Mouse (Mus musculus) cerebral cortex, adult 2 months (tissue): ENCODE measurements around the gene Zfp341.

ENCODE experiments used
- WGBS: fragments of 180-500 bp; shearing (Covaris S2); methylation state at CpG from one replicate; pipeline ENCODE4 v1.1.7; 2018; 5-methylcytosine and 5-hydroxymethylcytosine counted together

Gene Zfp341

DNA sequence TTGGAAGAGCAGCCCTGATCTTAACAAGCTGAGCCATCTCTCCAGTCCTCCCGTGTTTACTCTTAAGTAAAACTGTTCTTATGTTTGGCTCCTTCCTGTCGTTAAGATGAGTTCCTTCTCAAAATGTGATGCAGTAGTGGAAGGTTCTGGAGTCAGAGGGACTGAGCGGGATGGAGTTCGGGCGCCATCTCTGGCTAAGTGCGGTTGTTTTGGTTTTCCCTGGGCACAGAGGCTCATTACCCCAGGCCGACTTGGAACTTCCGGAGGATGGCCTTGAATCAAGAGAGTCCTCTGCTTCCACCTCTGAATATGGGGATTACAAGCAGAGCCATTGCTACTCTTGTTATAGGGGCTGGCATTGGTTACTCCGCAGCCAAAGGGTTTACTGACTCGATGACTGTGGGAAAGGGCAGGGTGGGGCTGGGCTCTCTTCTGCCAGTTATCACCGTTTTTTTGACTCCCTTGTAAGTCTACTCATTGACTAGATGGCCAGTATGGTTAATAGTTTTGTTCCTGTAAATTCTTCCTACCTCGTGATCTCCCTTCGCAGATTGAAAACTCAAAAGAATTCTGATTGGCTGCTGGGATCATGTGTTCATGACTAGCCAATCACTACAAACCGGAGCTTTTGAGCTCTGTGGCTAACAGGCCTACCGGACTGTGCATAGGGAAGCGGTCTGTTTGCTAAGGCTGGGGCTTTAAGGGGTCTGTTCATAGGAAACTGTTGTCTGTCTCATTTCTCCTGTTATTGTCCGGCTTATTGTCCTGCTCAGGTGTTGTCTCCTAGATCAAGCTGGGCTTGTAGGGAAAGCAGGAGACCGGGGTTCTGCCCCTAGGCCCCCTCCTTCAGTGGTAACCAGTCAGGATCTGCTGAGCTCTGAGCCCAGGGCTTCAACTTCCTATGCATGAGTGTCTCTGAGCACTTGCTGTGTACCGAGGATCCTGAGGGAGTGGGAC is 63.8 kb downstream of the Zfp341 start:
- 48% methylated on average over 19 of the region's 19 CpGs for WGBS

DNA sequence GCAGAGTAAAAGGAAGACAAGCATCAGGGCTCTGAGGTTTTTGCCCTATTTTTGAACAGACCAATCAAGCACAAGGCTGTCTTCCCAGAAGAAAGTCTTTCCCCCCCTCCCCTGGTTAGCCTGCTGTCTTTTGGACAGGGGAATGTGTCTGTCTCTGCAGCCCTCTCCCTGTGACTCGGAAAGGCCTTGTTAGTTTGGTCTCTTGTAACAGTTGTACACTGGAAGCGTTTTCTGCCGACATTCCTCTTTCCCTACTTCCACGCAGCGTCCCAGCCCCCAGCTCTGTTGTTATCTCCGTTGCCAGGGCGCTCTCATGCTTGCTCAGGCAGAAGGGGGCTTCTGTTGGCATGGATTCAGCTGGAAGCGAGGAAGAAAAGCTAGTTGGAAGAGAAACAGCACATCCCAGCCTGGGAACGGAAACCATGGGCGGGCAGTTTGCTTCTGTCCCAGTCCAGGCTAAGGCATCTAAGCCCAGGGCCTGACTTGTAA is 64.6 kb downstream of the Zfp341 start:
- WGBS, result 13% methylated on average over 10 of the region's 10 CpGs

DNA sequence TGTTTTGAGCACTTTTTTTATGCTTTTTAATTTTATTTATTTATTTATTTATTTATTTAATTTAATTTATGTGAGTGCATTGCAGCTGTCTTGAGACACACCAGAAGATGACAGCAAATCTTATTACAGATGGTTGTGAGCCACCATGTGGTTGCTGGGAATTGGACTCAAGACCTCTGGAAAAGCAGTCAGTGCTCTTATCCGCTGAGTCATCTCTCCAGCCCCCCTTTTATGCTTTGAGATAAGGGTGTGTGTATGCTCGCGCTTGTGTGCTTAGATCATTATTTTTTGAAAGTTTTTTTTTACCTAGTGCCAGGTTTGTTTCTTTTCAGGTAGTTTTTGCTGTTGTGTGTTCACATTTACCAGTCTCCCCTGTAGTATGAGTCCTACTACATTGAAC is 65.9 kb downstream of the Zfp341 start:
- 76% methylated on average over 3 of the region's 3 CpGs for WGBS

DNA sequence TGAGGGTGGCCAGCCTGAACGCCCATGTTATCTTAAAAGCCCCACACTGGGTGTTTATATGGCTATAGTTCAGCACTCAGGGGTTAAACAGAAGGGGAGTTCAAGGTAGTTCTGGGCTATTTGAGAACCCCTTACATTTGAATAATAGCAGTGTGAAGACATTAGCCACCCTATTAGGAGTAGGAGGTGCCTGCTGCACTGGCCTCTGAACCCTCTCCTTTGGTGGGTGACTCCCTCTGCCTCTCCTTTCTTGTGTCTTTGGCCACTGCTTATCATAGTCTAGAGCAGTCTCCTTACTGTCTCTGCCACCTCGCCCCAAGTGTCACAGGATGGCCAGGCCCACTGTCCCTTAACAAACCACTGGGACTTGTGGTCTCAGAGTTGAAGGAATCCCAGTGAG is 67.2 kb downstream of the Zfp341 start:
- WGBS, result 86% methylated on average over 2 of the region's 2 CpGs

DNA sequence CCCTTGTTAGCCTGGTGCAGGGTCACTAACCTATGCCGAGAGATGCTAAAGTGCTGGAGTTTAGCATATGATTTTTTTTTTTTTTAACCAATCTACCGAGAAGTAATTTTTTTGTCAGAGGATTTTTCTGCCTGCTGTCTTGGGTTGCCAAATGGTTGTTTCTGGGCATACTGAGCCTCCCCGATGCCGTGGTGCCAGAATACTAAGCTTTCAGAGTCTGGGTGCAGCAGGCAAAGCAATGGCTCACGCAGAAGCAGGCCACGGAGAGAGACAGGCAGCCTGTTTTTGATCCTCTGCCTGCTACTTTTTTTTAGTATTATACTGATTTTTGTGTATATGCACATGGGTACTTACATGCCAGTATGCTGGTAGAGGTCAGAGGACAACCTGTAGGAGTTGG is 67.8 kb downstream of the Zfp341 start:
- WGBS, result 54% methylated on average over 6 of the region's 6 CpGs

DNA sequence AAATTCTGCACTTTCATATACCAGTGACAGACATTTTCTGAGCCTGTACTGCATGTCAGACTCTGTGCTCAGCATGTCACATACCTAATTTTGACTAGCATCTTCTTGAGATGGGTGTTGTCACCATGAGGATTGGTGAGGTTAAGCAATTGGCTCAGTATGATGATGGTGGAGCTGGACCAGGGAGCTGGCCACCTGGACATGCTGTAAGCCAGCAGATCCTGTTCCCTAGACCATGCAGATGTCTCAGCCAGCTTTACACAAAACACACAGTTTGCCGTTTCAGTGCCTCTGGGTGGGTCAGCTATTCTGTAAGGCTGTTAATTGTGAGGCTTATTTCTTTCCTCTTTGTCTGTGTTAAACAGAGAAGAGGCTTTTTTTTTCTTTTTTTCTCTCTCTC is 69.6 kb downstream of the Zfp341 start:
- WGBS, result 39% methylated on average over 1 of the region's 1 CpGs

DNA sequence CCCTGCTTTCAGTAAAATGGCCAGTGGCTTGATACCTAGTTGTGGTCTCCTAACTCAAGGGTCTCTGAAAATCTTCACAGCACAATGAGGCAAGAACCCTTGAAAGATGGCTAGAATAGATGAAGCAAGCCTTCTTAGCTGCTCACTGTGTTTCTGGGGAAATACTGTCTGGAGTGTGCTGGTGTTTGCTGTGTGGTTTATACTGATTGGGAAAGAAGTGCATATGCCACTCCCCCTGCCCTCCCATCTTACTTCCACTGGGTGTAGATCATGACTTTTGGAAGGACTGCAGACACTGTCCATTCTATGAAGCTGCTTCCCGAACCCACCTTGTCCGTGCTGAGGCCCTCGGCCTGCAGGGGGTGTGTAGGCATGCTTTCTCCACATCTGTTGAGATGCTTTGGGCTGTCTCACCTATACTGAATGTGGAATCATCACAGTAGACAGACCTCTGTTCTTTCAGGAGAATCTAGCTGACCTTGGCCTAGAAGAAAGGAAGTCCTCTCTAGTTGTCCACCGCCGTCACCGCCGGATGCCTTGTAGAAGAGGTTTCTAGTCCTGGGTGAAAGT is 71.9 kb downstream of the Zfp341 start:
- WGBS, result 90% methylated on average over 7 of the region's 7 CpGs

DNA sequence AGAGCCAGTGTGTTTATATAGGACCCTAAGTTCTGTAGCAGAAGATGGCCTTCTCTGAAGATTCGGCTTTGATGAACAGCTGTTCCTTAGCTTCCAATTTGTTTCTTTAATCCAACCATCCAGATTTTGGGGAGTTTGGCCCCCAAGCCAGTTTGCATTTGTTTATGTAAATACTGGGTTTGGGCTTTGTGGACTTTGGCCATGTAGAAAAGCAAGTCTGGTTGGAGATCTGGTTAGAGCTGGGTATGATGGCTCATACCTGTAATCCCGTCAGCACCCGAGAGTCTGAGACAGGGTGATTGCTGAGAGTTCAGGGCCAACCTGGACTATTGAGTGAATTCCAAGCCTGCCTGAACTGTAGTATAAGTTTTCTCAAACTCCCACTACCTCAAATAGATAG is 72.7 kb downstream of the Zfp341 start:
- 88% methylated on average over 3 of the region's 3 CpGs for WGBS

DNA sequence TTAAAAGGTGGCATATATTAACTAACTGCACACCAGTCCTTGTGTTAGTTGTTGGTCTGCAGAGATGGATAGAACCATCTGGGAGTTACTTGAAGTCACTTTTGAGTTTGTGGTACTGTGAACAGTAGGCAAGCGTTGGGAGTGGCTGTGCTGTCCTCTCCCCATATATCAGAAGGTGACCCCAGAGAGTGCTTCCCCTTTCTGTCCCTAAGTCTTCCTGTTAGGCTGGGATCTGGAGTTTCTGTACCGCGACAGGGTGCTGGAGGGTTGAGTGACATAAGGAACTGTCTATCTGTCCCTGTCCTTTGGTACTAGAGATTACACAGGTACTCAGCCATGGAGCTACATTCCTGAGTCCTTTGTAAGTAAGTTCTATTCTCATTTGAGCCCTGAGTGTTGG is 73.7 kb downstream of the Zfp341 start:
- WGBS, result 92% methylated on average over 3 of the region's 3 CpGs

DNA sequence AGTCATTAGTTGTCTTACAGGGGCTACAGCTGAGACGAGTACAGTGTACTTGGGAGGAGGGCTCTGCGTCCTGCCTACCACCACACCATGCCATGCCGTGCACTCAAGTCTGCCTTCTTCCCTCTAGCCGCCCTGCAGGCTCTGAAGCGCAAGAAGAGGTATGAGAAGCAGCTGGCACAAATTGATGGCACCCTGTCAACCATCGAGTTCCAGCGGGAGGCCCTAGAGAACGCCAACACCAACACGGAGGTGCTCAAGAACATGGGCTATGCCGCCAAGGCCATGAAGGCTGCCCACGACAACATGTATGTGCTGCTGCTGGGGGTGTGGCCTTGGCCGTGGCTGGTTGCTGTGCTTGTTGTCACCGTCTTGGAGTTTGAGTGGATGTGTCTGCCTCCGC is 76.3 kb downstream of the Zfp341 start:
- WGBS, result 81% methylated on average over 14 of the region's 14 CpGs

DNA sequence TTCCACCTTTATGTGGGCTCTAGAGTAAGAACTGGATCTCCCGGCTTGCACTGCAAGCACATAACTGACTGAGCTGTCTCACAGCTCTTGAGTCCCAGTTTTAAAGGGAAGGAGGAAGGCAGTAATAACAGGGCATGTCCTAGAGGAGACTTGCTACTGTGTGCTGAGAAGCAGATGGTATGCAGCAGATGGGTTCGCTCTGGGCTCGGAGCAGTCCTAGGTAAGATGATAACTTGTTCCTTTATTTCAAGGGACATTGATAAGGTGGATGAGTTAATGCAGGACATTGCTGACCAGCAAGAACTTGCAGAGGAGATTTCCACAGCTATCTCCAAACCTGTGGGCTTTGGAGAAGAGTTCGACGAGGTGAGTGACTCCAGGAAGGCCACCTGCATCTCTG is 77.9 kb downstream of the Zfp341 start:
- WGBS, result 81% methylated on average over 5 of the region's 5 CpGs

DNA sequence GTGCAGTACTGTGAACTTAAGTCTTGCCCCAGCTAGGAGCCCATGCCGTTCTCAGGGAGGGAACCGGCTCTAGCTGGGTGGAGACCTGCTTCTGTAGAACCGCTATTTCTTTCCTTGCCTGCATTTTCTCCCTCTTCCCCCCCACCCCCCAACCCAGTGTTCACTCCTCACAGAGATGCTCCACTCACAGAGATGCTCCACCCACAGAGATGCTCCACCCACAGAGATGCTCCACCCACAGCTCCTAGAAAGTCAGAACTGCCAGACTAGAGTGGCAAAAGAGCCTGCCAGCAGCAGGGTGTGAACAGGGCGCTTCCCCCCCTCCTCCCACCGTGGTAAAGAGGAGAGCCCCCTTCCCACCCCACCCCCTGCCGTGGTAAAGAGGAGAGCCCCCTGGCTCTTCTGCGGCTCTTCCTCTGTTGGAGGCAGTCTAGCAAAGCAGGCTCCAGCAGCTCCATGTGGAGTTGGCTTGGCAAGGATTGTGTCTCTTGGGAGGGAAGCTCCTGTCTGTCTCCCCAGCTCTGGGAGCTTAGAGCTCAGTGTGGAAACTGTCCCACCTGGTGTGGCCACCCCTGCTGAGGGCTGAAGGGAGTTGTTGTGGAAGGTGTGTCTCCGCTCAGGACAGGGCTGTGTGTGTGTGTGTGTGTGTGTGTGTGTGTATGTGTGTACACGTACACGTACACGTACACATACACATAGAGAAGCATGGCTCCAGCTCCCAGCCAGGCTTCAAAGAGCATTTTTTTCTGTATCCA is 80.3 kb downstream of the Zfp341 start:
- WGBS, result 69% methylated on average over 11 of the region's 11 CpGs

DNA sequence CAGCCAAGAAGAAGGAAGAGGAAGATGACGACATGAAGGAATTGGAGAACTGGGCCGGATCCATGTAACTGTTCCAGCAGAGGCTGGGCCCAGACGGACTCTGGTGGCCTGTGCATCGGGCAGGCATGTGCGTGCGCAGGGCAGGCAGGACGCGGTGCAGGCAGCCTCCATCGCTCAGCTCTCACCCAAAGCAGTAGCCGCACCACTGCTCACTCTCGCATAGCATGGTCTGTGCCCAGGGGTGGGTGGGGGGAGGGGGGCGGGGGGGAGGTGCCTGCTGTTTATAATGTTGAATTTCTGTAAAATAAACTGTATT is 80.8 kb downstream of the Zfp341 start:
- 82% methylated on average over 12 of the region's 12 CpGs for WGBS

DNA sequence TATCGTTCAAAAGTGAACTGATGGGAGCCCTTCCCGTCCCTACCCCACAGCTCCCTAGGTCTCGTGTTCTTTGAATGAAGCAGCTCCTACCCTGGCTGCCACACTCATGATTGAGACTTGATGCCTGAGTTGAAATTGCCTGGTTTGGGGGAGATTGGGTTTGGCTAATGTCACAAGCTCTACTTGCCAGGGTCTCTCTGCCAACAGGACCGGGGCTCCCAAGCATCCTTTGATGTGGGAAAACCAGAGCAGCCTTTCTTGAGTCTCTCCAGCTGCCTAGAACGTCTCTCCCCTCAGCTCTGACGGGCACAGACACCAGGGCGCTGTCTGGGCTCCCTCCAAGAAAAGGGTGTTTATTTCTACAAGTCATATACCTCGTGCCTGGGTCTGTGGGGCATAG is 82.6 kb downstream of the Zfp341 start:
- 71% methylated on average over 8 of the region's 8 CpGs for WGBS
